Mouse (Mus musculus) midbrain, embryonic 16.5 days (tissue): ENCODE data around the gene Sdhb. TPM values are rescaled to one million over a fixed set of nuclear protein-coding genes. Genes with fewer than 3 reads are reported as not detected.

Experiments
- ATAC-seq: fragments of 200-750 bp; cut with Nextera tagmentation; 2 replicates; pipeline ENCODE4 v1.8.0; 2017; ENCODE audit warnings: moderate TSS enrichment
- H3K27ac ChIP-seq: fragments of 300-500 bp; sonication (generic); 2 replicates; pipeline ENCODE4 v1.5.1; 2014; ENCODE audit warnings: mild to moderate bottlenecking, low read length, mixed read lengths
- H3K27me3 ChIP-seq: fragments of 300-500 bp; sonication (generic); 2 replicates; pipeline ENCODE4 v1.6.1; 2014; ENCODE audit warnings: low read depth, low read length, mixed read lengths; ENCODE audit not compliant: control insufficient read depth, insufficient read depth
- H3K36me3 ChIP-seq: fragments of 300-500 bp; sonication (generic); 2 replicates; pipeline ENCODE4 v1.6.1; 2014; ENCODE audit warnings: mild to moderate bottlenecking, low read length, moderate library complexity, mixed read lengths; ENCODE audit not compliant: control insufficient read depth, insufficient read depth
- H3K4me1 ChIP-seq: fragments of 300-500 bp; sonication (generic); 2 replicates; pipeline ENCODE4 v1.6.1; 2014; ENCODE audit warnings: mild to moderate bottlenecking, low read length, mixed read lengths; ENCODE audit not compliant: control insufficient read depth, insufficient read depth
- H3K4me2 ChIP-seq: fragments of 300-500 bp; sonication (generic); 2 replicates; pipeline ENCODE4 v1.6.1; 2014; ENCODE audit warnings: mild to moderate bottlenecking, low read length, mixed read lengths
- H3K4me3 ChIP-seq: fragments of 300-500 bp; sonication (generic); 2 replicates; pipeline ENCODE4 v1.5.1; 2014; ENCODE audit warnings: low read depth, mild to moderate bottlenecking, low read length, moderate library complexity, mixed read lengths
- H3K9ac ChIP-seq: fragments of 300-500 bp; sonication (generic); 2 replicates; pipeline ENCODE4 v1.6.1; 2014; ENCODE audit warnings: low read depth, low read length, mixed read lengths
- H3K9me3 ChIP-seq: fragments of 300-500 bp; sonication (generic); replicated peaks from 2 replicates; pipeline ENCODE4 v1.6.1; 2014; ENCODE audit warnings: mild to moderate bottlenecking, low read length, mixed read lengths; ENCODE audit not compliant: control insufficient read depth, poor library complexity, severe bottlenecking
- WGBS: fragments of 180-500 bp; shearing (Covaris S2); extraction: QIAGEN DNeasy Blood & Tissue Kit; methylation state at CpG from one replicate; pipeline ENCODE4 v1.1.7; 2014; 5-methylcytosine and 5-hydroxymethylcytosine counted together
- polyA plus RNA-seq: library from polyadenylated mRNA; unstranded; fragments of >200 nt; fragmentation: Nextera tagmentation; extraction: Ambion mirVana; gene quantifications from 2 replicates; pipeline ENCODE4 v1.2.1, GENCODE M21; 2015

Gene Sdhb
- polyA plus RNA-seq, 1 experiment from 2014 or later = 455 TPM

- Histone ChIP-seq H3K4me1 (peaks cover 24% of the 10 kb centered on the region), H3K9me3 (no peaks in the 10 kb centered on the region), H3K4me2 (peak overlapping the region; percentile 95), H3K27me3 (no peaks in the 10 kb centered on the region), H3K4me3 (peak overlapping the region; percentile 78), H3K36me3 (peaks cover 16% of the 10 kb centered on the region), H3K9ac (peak overlapping the region; percentile 88), H3K27ac (peak overlapping the region; percentile 80)
- no peak for ATAC-seq
- WGBS = 34% methylated on average over 14 of the region's 14 CpGs
These were observed 50.7 kb downstream of the Sdhb start for GRCm38 (mm10) chr4:141011556-141012328.

- peak overlapping the region; percentile 88 for H3K9ac ChIP-seq
- WGBS = 64% methylated on average over 10 of the region's 10 CpGs
- H3K9me3 ChIP-seq = no peaks in the 10 kb centered on the region
- ATAC-seq = no peak
- peaks cover 26% of the 10 kb centered on the region for H3K4me1 ChIP-seq
- no peak overlapping the region for H3K4me3 ChIP-seq
- H3K36me3 ChIP-seq = peaks cover 11% of the 10 kb centered on the region
- peak overlapping the region; percentile 44; the same call in 1 of the 2 replicates for H3K27ac ChIP-seq
- peak overlapping the region; percentile 95; the same call in 1 of the 2 replicates for H3K4me2 ChIP-seq
- no peaks in the 10 kb centered on the region for H3K27me3 ChIP-seq
These were observed 51.6 kb downstream of the Sdhb start for GRCm38 (mm10) chr4:141012558-141012957.

- no peak for ATAC-seq
- H3K36me3 ChIP-seq = peaks cover 10% of the 10 kb centered on the region
- no peak overlapping the region for H3K27ac ChIP-seq
- WGBS = 64% methylated on average over 8 of the region's 8 CpGs
- no peaks in the 10 kb centered on the region for H3K27me3 ChIP-seq
- H3K4me2 ChIP-seq = no peak overlapping the region
- H3K9ac ChIP-seq = no peak overlapping the region
- H3K4me1 ChIP-seq = peaks cover 26% of the 10 kb centered on the region
- H3K9me3 ChIP-seq = no peaks in the 10 kb centered on the region
- no peak overlapping the region for H3K4me3 ChIP-seq
These were observed 53.1 kb downstream of the Sdhb start for GRCm38 (mm10) chr4:141014114-141014513.

- H3K9ac ChIP-seq = no peak overlapping the region
- H3K4me1 ChIP-seq = peaks cover 26% of the 10 kb centered on the region
- H3K27ac ChIP-seq = no peak overlapping the region
- no peak overlapping the region for H3K4me3 ChIP-seq
- peaks cover 10% of the 10 kb centered on the region for H3K36me3 ChIP-seq
- H3K4me2 ChIP-seq = no peak overlapping the region
- no peaks in the 10 kb centered on the region for H3K9me3 ChIP-seq
- WGBS = 89% methylated on average over 11 of the region's 11 CpGs
- no peaks in the 10 kb centered on the region for H3K27me3 ChIP-seq
- ATAC-seq = no peak
These were observed 53.9 kb downstream of the Sdhb start for GRCm38 (mm10) chr4:141014856-141015255.

- ATAC-seq = no peak
- no peak overlapping the region for H3K4me2 ChIP-seq
- no peaks in the 10 kb centered on the region for H3K27me3 ChIP-seq
- H3K27ac ChIP-seq = no peak overlapping the region
- H3K4me3 ChIP-seq = no peak overlapping the region
- 77% methylated on average over 7 of the region's 7 CpGs for WGBS
- no peaks in the 10 kb centered on the region for H3K9me3 ChIP-seq
- no peak overlapping the region for H3K9ac ChIP-seq
- peaks cover 24% of the 10 kb centered on the region for H3K4me1 ChIP-seq
- H3K36me3 ChIP-seq = peaks cover 10% of the 10 kb centered on the region
These were observed 54.4 kb downstream of the Sdhb start for GRCm38 (mm10) chr4:141015356-141015755.

- Histone ChIP-seq H3K4me3 (no peak overlapping the region), H3K27ac (no peak overlapping the region), H3K9ac (no peak overlapping the region), H3K9me3 (no peaks in the 10 kb centered on the region), H3K4me2 (no peak overlapping the region), H3K36me3 (peaks cover 10% of the 10 kb centered on the region), H3K4me1 (peaks cover 31% of the 10 kb centered on the region), H3K27me3 (no peaks in the 10 kb centered on the region)
- 87% methylated on average over 9 of the region's 9 CpGs for WGBS
- ATAC-seq = no peak
These were observed 55.3 kb downstream of the Sdhb start for GRCm38 (mm10) chr4:141016311-141016710.

GRCm38 (mm10) chr4:141017657-141018436, 56.8 kb downstream of the Sdhb start:
- no peaks in the 10 kb centered on the region for H3K27me3 ChIP-seq
- peak overlapping the region; percentile 30; the same call in 1 of the 2 replicates for H3K9ac ChIP-seq
- H3K27ac ChIP-seq = no peak overlapping the region
- WGBS = 84% methylated on average over 29 of the region's 29 CpGs
- peaks cover 21% of the 10 kb centered on the region; the same call in 1 of the 2 replicates for H3K4me1 ChIP-seq
- no peak overlapping the region for H3K4me3 ChIP-seq
- peaks cover 10% of the 10 kb centered on the region for H3K36me3 ChIP-seq
- no peak overlapping the region for H3K4me2 ChIP-seq
- H3K9me3 ChIP-seq = no peaks in the 10 kb centered on the region
- ATAC-seq = no peak

GRCm38 (mm10) chr4:141020220-141020619, 59.2 kb downstream of the Sdhb start:
- Histone ChIP-seq H3K9me3 (no peaks in the 10 kb centered on the region), H3K4me1 (peaks cover 19% of the 10 kb centered on the region; the same call in 1 of the 2 replicates), H3K9ac (no peak overlapping the region), H3K4me3 (no peak overlapping the region), H3K36me3 (peaks cover 6% of the 10 kb centered on the region; the same call in 1 of the 2 replicates), H3K27me3 (no peaks in the 10 kb centered on the region), H3K27ac (peak overlapping the region; percentile 80), H3K4me2 (no peak overlapping the region)
- WGBS = 85% methylated on average over 12 of the region's 17 CpGs
- no peak for ATAC-seq
